Mouse (Mus musculus) kidney, postnatal 25 days (tissue): ENCODE measurements around the gene C130032M10Rik.

ENCODE experiments used
- DNase-seq, 2 experiments: peaks; one replicate each; pipeline ENCODE4 v3.0.0; 2021; ENCODE audit warnings: mixed read lengths in 2 of 2

Gene C130032M10Rik

DNA sequence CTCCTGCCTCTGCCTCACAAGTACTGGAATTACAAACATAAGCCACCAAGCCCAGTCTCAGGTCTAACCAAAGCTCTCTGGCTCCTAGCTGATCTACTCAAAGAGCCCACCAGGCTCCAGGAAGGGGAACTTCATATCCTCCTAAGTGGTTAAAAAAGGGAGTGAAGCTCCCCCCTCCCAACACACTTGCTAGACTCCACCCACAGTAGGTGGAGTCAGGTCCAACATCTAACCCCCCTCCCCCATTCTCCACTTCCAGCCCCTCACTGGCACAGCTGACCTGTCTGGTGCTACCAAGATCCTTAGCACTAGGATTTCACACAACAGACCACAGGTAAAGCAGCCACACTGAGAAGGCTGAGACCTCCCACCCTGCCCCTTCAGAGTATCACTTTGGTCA is 38.3 kb downstream of the C130032M10Rik start:
- no peak for DNase-seq

DNA sequence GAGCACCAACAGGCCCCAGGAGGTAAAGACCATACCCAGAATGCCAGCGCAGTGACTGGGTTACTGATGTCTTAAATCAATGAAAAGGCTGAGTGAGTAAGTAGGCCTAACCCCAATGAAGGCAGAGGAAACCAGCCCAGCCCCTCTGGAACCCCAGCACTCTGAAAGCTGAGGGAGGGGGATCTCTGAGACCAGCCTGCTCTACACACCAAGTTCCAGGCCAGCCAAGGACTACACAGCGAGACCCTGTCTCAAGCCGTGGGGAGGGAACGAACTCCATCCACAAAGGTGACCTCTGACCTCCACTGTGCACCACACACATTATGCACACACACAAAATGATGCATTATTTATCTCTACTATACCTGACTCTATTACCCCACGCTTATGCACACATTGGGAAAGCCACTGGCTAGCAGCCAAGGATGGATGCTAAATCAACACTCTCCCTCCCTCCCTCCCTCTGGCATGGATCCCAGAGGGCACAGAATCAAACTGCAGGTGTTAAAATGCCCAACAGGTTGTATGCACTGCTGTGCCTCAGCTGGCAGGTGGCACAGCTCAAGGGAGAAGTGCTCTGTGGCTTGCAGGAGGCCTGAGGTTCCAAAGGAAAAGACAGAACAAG is 39.0 kb downstream of the C130032M10Rik start:
- DNase-seq: peak; percentile 39 to 43

DNA sequence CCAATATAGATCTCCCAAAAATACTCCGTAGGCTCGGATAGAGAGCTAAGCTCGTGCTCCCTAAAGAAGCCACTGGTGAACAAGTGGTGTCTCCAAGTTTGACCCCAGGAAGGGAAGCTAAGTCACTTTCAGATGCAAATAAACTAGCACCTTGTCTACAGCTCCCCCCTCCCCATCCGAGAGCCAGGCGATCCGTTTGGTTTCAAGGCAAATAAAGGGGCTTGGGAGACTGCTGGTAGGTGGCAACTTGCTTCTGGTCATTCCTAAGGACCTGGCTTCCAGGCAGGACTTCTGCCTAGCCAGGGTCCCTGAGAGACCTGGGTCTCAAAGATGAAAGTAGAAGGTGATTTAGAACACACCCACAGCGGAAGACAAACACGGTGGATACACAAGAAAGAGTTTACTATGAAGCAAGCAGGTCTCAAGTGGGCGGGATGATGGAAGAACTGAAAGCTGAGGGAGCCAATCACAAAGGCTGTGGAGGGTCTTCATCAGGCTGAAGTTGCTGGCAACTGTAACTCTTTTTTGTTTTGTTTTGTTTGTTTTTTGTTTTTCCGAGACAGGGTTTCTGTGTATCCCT is 40.9 kb downstream of the C130032M10Rik start:
- DNase-seq: no peak

DNA sequence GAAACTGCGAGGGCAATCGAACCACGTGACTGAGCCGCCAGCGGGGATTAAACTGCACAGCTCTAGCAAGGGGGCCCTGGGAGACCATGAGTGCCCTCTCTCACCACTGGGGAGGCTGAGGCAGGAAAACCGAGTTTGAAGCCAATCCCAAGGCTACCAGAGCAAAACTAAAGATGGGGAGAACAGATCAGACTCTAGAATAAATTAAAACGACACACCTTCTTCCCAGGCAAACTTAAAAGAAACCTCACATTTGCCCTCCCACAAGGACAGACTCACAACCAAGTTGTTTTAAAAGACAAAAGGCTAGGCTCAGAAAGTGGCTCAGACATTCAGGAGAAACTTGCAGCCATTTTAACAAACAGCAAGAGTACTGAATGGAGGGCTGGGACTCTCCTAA is 41.6 kb downstream of the C130032M10Rik start:
- no peak for DNase-seq

DNA sequence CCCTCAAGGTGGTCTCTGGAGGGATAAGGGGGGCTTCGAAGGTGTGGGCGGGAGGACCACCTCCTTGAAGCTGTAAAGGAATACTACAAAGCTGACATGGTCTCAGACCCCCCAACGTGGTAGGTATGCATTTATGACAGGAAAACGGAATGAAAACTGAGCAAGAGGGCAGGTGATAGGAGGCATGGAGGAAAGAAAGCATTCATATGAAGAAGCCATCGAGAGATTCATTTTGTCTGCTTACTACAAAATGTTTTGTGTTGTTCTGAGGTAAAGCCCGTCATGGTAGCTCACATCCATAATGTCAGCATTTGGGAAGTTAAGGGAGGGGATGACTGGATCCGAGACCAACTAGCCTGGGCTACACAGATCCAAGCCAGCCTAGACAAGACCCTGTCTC is 44.6 kb downstream of the C130032M10Rik start:
- DNase-seq: no peak

DNA sequence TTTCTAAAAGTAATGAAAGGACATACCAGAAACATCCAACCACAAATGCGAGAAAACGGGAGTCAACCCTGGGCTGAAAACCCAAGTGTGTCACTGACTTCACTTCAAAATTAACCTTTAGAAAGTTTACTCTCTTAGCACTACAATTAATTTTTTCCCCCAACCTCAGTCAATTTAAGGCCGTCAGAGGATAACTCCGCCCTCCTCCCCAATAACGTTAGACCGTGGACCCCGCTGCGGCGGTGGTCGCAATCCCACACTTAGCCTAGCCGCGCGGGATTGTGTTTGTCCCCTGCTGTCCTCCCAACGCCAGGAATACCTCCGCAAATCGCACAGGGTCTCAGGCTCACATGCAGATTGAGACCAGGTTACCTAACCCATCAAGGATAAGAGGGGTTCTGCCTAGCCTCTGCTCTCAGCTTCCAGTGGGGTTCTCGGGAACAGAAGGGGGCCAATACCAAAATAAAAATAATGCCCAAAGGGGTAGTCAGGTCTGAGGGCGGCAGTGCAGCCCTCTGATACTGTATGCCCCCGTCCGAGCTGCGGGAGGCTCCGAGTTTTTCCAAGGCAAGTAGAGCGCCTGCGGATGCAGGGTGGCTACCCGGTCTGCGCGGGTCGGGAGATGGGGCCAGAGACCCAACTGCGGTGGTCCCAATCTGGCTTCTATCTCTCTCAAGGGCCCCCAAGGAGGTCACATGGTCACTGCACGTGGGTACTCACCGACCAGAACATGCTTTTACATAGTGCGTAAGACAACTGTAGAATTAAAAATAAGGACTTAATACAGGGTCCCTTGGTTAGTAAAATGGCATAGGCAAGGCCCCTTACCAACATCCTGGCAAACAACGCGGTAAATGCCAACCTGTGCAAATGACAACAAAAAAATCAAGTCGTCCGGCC is 45.5 kb downstream of the C130032M10Rik start:
- no peak for DNase-seq

DNA sequence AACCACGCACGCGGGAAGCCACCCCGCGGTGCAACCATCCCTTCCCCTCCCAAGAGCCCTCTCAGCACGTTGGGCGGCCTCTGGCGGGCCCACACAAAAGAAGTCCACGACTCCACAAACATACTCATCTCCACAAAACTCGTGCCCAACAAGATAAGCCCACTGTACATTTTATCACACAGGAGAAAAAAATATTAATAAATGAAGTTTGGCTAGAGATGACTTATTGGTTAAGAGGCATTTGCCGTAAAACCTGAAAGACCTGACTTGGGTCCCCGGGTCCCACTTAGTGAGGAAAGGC is 46.1 kb downstream of the C130032M10Rik start:
- DNase-seq: no peak

DNA sequence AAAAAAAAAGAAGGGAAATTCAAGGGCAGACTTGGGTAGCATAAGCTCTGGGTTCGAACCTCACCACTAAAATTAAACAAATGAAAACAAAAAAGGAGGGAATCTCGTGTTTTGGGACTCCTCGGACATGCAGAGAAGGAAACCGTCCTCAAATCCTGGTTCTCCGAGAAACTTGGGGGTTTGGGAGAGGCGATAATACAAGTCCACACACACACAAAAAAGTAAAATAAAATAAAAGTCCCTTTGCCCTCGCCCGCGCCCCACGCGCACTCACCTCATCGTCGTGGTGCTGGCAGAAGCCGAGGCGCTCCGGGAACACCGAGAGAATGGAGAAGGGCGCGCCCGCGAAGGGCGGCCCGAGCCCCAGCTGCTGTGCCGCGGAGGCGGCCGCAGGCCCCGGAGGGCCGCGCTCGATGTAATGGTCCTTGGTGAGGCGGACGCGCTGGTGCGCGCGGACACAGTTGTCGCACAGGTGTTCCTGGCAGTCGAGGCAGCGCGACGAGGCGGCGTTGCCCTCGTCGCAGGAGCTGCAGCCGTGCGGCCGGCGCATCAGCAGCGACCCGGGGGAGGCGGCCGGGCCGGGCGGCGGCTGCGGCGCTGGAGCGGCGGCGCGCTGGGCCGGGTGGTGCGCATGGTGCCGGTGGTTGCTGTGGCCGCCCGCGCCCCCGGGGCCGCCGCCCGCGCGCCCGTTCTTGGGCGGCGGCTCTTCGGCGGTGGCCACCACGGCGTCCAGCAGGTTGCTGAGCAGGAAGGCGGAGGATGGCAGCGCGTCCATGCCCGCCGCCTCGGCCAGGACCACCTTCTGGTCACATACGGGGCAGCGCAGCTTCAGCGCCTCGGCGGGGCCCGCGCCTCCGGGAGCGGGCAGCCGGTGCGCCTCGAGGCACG is 46.8 kb downstream of the C130032M10Rik start:
- DNase-seq: no peak

DNA sequence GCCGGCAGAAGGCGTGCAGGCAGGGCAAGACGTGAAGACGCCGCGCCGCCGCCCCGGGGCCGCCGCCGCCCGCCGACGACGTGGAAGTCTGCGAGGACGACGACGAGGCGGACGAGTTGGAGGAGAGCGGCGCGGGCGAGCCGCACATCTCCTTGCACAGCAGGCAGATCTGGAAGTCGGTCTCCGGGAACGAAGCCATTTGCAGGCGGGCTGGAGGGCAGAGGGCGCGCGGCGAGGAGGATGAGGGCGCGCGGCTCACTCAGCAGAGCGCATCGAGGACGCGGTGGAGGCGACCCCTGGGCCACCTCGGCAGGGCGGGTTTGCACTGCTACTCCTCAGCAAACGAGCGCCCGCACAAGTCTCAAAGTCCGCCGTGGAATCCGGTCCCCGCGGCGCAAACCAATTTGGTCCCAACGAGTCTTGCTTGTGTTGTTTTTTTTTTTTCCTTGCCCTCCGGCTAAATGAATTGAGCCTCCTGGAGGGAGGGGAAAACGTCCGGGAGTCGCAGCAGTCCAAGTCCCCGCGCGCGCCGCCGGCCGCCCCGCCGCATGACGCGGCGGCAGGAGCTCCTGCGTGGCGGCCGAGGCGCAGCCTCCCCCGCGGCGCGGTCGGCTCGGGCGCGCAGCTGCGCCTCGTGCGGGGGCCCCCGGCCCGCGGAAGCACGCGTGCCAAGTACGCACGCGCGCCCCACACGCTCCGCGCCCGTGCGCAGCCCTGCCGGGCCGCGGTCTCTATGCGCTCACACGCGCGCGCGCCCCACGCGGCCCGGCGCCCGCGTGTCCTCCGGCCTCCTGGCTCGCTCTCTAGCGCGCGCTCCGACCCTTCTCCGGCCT is 47.6 kb downstream of the C130032M10Rik start:
- DNase-seq: peak; percentile 29 to 40

DNA sequence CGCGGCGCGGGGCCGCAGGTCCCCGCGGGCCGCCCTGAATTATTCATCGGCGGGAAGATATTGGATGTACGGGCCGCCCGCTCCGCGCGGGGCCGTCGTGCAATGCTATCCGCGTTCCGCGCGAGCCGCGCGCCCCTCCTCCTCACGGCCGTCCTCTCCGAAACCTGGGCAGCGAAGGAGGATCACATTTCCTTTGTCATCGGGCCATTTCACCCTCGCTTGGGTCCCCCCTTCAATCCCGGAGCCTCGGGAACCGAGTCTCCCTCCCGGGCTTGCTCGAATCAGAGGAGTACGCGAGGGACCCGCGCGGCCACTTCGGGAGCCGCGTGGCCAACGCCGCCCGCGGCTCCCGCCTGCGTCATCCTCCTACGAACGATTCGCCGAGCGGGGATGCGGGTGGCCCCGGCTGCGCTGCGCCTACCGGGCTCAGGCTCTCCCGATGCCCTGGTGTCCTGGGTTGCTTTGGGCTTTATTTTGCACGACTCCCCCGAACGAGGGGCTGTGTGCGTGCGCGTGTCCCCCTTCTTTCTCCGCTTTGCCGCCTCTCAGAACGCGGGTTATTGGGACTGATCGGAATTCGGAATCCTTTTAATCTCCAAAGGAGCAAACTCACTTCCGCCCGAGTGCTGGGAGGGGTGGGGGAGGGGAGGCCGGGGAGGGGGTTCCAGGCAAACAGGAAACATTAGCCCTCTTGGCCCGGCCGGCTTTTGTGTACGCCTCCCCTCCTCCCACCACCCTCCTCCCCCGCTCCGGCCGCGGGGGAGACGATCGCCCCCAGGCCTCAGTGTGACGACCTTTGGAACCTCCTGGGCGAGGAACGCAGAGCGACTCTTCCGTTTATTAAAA is 48.5 kb downstream of the C130032M10Rik start, which contains the start of gene Trim71:
TSS of gene Trim71 (minus strand) at position 609 of the 846 bp plus-strand sequence.
- DNase-seq: no peak

DNA sequence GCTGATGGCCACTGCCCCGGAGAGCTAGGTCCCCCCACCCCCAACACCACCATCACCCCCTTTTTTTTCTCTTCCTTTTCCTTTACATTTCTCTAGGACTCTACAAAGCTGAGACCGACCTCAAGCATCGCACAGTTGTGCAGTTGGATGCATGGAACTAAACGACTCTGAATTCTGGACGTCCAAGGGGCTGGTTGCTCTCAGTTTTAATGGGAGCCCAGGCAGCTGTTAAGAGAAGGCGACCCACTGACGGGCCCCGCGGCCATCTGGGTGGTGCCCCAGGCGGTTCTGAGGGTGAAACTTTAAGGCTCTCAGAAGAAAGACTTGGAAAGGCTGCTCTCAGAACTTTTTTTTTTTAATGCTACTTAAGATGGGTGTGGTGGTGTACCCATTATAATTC is 49.2 kb downstream of the C130032M10Rik start:
- no peak for DNase-seq
